Mouse (Mus musculus) kidney, embryonic 16.5 days (tissue): ENCODE data around the gene Maml3. TPM values are rescaled to one million over a fixed set of nuclear protein-coding genes. Genes with fewer than 3 reads are reported as not detected.
A peak's percentile ranks its signal among the peaks of the same experiment; 100 is the strongest.

Experiments
- ATAC-seq: fragments of 200-750 bp; cut with Nextera tagmentation; 2 replicates; pipeline ENCODE4 v1.8.0; 2017; ENCODE audit warnings: moderate TSS enrichment; ENCODE audit not compliant: low FRiP score, low TSS enrichment
- H3K27ac ChIP-seq: fragments of 300-500 bp; sonication (generic); 2 replicates; pipeline ENCODE4 v1.5.1; 2014; ENCODE audit warnings: low read length
- H3K27me3 ChIP-seq: fragments of 300-500 bp; sonication (generic); 2 replicates; pipeline ENCODE4 v1.6.1; 2014; ENCODE audit warnings: low read length, control low read depth, mixed read lengths; ENCODE audit not compliant: insufficient read depth
- H3K36me3 ChIP-seq: fragments of 300-500 bp; sonication (generic); 2 replicates; pipeline ENCODE4 v1.6.1; 2014; ENCODE audit warnings: low read length, control low read depth, mixed read lengths; ENCODE audit not compliant: insufficient read depth
- H3K4me1 ChIP-seq: fragments of 300-500 bp; sonication (generic); 2 replicates; pipeline ENCODE4 v1.6.1; 2014; ENCODE audit warnings: low read length, control low read depth, mixed read lengths; ENCODE audit not compliant: insufficient read depth
- H3K4me2 ChIP-seq: fragments of 300-500 bp; sonication (generic); replicated peaks from 2 replicates; pipeline ENCODE4 v1.6.1; 2014; ENCODE audit warnings: low read depth, low read length
- H3K4me3 ChIP-seq: fragments of 300-500 bp; sonication (generic); 2 replicates; pipeline ENCODE4 v1.5.1; 2014; ENCODE audit warnings: mild to moderate bottlenecking, low read length
- H3K9ac ChIP-seq: fragments of 300-500 bp; sonication (generic); replicated peaks from 2 replicates; pipeline ENCODE4 v1.6.1; 2014; ENCODE audit warnings: low read length
- H3K9me3 ChIP-seq: fragments of 300-500 bp; sonication (generic); 2 replicates; pipeline ENCODE4 v1.6.1; 2016; ENCODE audit warnings: low read length, control low read depth
- WGBS: fragments of 180-500 bp; shearing (Covaris S2); extraction: QIAGEN DNeasy Blood & Tissue Kit; methylation state at CpG from one replicate; pipeline ENCODE4 v1.1.7; 2014; 5-methylcytosine and 5-hydroxymethylcytosine counted together
- polyA plus RNA-seq: library from polyadenylated mRNA; unstranded; fragments of >200 nt; fragmentation: Nextera tagmentation; extraction: Ambion mirVana; gene quantifications from 2 replicates; pipeline ENCODE4 v1.2.1, GENCODE M21; 2015

Gene Maml3
- polyA plus RNA-seq, 1 experiment from 2014 or later: 6.7 TPM

GRCm38 (mm10) chr3:51915415-51915814, 189.5 kb downstream of the Maml3 start:
- H3K4me1 ChIP-seq: peaks cover 41% of the 10 kb centered on the region
- H3K9me3 ChIP-seq: peaks cover 7% of the 10 kb centered on the region; the same call in 1 of the 2 replicates
- H3K4me2 ChIP-seq: 0 out of 2 replicates have a peak overlapping the region, but pooled peaks have one; percentile 43
- 60% methylated on average over 1 of the region's 1 CpGs for WGBS
- no peak for ATAC-seq
- H3K27ac ChIP-seq: peak overlapping the region; percentile 98
- 0 out of 2 replicates have a peak overlapping the region, but pooled peaks have one; percentile 1 for H3K9ac ChIP-seq
- no peak overlapping the region for H3K4me3 ChIP-seq
- H3K36me3 ChIP-seq: no peaks in the 10 kb centered on the region
- no peaks in the 10 kb centered on the region for H3K27me3 ChIP-seq

GRCm38 (mm10) chr3:51914900-51915299, 190.0 kb downstream of the Maml3 start:
- Histone ChIP-seq H3K36me3 (no peaks in the 10 kb centered on the region), H3K4me2 (no peak overlapping the region), H3K4me1 (peaks cover 43% of the 10 kb centered on the region), H3K4me3 (no peak overlapping the region), H3K27me3 (no peaks in the 10 kb centered on the region), H3K9me3 (peaks cover 2% of the 10 kb centered on the region; the same call in 1 of the 2 replicates), H3K27ac (no peak overlapping the region; the same call in 1 of the 2 replicates), H3K9ac (no peak overlapping the region)
- WGBS: 62% methylated on average over 4 of the region's 4 CpGs
- ATAC-seq: no peak

GRCm38 (mm10) chr3:51913498-51913897, 191.4 kb downstream of the Maml3 start:
- Histone ChIP-seq H3K9me3 (no peaks in the 10 kb centered on the region), H3K9ac (no peak overlapping the region), H3K4me1 (peaks cover 54% of the 10 kb centered on the region), H3K27ac (no peak overlapping the region), H3K4me2 (no peak overlapping the region), H3K4me3 (no peak overlapping the region), H3K27me3 (no peaks in the 10 kb centered on the region), H3K36me3 (no peaks in the 10 kb centered on the region)
- WGBS: 88% methylated on average over 8 of the region's 8 CpGs
- ATAC-seq: no peak

GRCm38 (mm10) chr3:51912214-51912613, 192.7 kb downstream of the Maml3 start:
- Histone ChIP-seq H3K36me3 (no peaks in the 10 kb centered on the region), H3K4me3 (no peak overlapping the region), H3K4me1 (peaks cover 48% of the 10 kb centered on the region), H3K27ac (no peak overlapping the region), H3K9me3 (no peaks in the 10 kb centered on the region), H3K27me3 (no peaks in the 10 kb centered on the region), H3K9ac (no peak overlapping the region), H3K4me2 (no peak overlapping the region)
- 54% methylated on average over 8 of the region's 8 CpGs for WGBS
- no peak for ATAC-seq

GRCm38 (mm10) chr3:51908437-51908990, 196.4 kb downstream of the Maml3 start:
- Histone ChIP-seq H3K27me3 (no peaks in the 10 kb centered on the region), H3K4me3 (no peak overlapping the region), H3K9me3 (no peaks in the 10 kb centered on the region), H3K4me2 (peak overlapping the region; percentile 31), H3K9ac (0 out of 2 replicates have a peak overlapping the region, but pooled peaks have one; percentile 31), H3K4me1 (peaks cover 37% of the 10 kb centered on the region), H3K27ac (no peak overlapping the region; the same call in 1 of the 2 replicates), H3K36me3 (no peaks in the 10 kb centered on the region)
- 29% methylated on average over 14 of the region's 14 CpGs for WGBS
- ATAC-seq: peak; percentile 74; the same call in 1 of the 2 replicates

- WGBS: 77% methylated on average over 10 of the region's 10 CpGs
- Histone ChIP-seq H3K9me3 (no peaks in the 10 kb centered on the region), H3K9ac (no peak overlapping the region), H3K4me3 (no peak overlapping the region), H3K4me1 (peaks cover 34% of the 10 kb centered on the region), H3K4me2 (no peak overlapping the region), H3K27me3 (no peaks in the 10 kb centered on the region), H3K36me3 (no peaks in the 10 kb centered on the region), H3K27ac (no peak overlapping the region)
- peak; percentile 44; the same call in 1 of the 2 replicates for ATAC-seq
Observed at GRCm38 (mm10) chr3:51907113-51907860, 197.6 kb downstream of the Maml3 start.

- no peak overlapping the region for H3K27ac ChIP-seq
- H3K4me3 ChIP-seq: no peak overlapping the region
- H3K36me3 ChIP-seq: no peaks in the 10 kb centered on the region
- no peaks in the 10 kb centered on the region for H3K9me3 ChIP-seq
- WGBS: 75% methylated on average over 9 of the region's 9 CpGs
- no peak overlapping the region for H3K4me2 ChIP-seq
- no peak for ATAC-seq
- no peaks in the 10 kb centered on the region for H3K27me3 ChIP-seq
- no peak overlapping the region for H3K9ac ChIP-seq
- peaks cover 31% of the 10 kb centered on the region; the same call in 1 of the 2 replicates for H3K4me1 ChIP-seq
Observed at GRCm38 (mm10) chr3:51905903-51906302, 199.0 kb downstream of the Maml3 start.

GRCm38 (mm10) chr3:51904357-51904855, 200.5 kb downstream of the Maml3 start:
- H3K36me3 ChIP-seq: no peaks in the 10 kb centered on the region
- H3K27ac ChIP-seq: no peak overlapping the region
- no peaks in the 10 kb centered on the region for H3K27me3 ChIP-seq
- no peaks in the 10 kb centered on the region for H3K9me3 ChIP-seq
- H3K4me1 ChIP-seq: peaks cover 28% of the 10 kb centered on the region; the same call in 1 of the 2 replicates
- WGBS: 53% methylated on average over 12 of the region's 12 CpGs
- H3K4me3 ChIP-seq: no peak overlapping the region
- no peak overlapping the region for H3K4me2 ChIP-seq
- H3K9ac ChIP-seq: no peak overlapping the region
- no peak for ATAC-seq

- Histone ChIP-seq H3K9ac (no peak overlapping the region), H3K27me3 (no peaks in the 10 kb centered on the region), H3K36me3 (no peaks in the 10 kb centered on the region), H3K27ac (no peak overlapping the region), H3K4me2 (no peak overlapping the region), H3K4me1 (peaks cover 9% of the 10 kb centered on the region; the same call in 1 of the 2 replicates), H3K4me3 (no peak overlapping the region), H3K9me3 (no peaks in the 10 kb centered on the region)
- no peak for ATAC-seq
- WGBS: 55% methylated on average over 2 of the region's 2 CpGs
Observed at GRCm38 (mm10) chr3:51901151-51901550, 203.7 kb downstream of the Maml3 start.

GRCm38 (mm10) chr3:51894514-51894913, 210.4 kb downstream of the Maml3 start:
- Histone ChIP-seq H3K27me3 (no peaks in the 10 kb centered on the region), H3K27ac (no peak overlapping the region), H3K4me2 (no peak overlapping the region), H3K9ac (no peak overlapping the region), H3K36me3 (no peaks in the 10 kb centered on the region), H3K4me1 (peaks cover 6% of the 10 kb centered on the region), H3K4me3 (no peak overlapping the region), H3K9me3 (peaks cover 9% of the 10 kb centered on the region)
- ATAC-seq: no peak
- 76% methylated on average over 8 of the region's 8 CpGs for WGBS
